Mouse (Mus musculus) small intestine, adult 2 months (tissue): ENCODE measurements around the gene Mypn.

Source experiments
- CTCF ChIP-seq: fragments of 200-500 bp; IDR thresholded peaks from 2 replicates; pipeline ENCODE4 v1.5.1; 2012; ENCODE audit warnings: low read depth, mild to moderate bottlenecking, control low read depth, inconsistent platforms, low read length, moderate library complexity, mixed read lengths; ENCODE audit not compliant: insufficient replicate concordance, insufficient read length; ENCODE audit errors: extremely low read depth
- POLR2A ChIP-seq: fragments of 200-500 bp; IDR thresholded peaks from 2 replicates; pipeline ENCODE4 v1.6.1; 2012; ENCODE audit warnings: low read depth, mild to moderate bottlenecking, control low read depth, inconsistent platforms, low read length, moderate library complexity

- TF ChIP-seq CTCF = no peak
- no peak for TF ChIP-seq POLR2A
These were observed 46.8 kb downstream of the Mypn start for GRCm38 (mm10) chr10:63156919-63157318.
